Mouse (Mus musculus) hindbrain, postnatal 0 days (tissue): ENCODE data around the gene Hsp90ab1. TPM values are rescaled to one million over a fixed set of nuclear protein-coding genes. Genes with fewer than 3 reads are reported as not detected.

Experiments used
- ATAC-seq: fragments of 200-750 bp; cut with Nextera tagmentation; 2 replicates; pipeline ENCODE4 v1.8.0; 2017; ENCODE audit warnings: mild to moderate bottlenecking, moderate TSS enrichment, moderate library complexity
- DNase-seq: peaks from one replicate; pipeline ENCODE4 v3.0.0-alpha.2; 2015; ENCODE audit warnings: low spot score
- H3K27ac ChIP-seq: fragments of 300-500 bp; sonication (generic); 2 replicates; pipeline ENCODE4 v1.5.1; 2014; ENCODE audit warnings: mild to moderate bottlenecking
- H3K27me3 ChIP-seq: fragments of 300-500 bp; sonication (generic); 2 replicates; pipeline ENCODE4 v1.6.1; 2014; ENCODE audit warnings: low read length, mixed read lengths; ENCODE audit not compliant: insufficient read depth
- H3K36me3 ChIP-seq: fragments of 300-500 bp; sonication (generic); 2 replicates; pipeline ENCODE4 v1.6.1; 2014; ENCODE audit warnings: low read length, mixed read lengths; ENCODE audit not compliant: insufficient read depth
- H3K4me1 ChIP-seq: fragments of 300-500 bp; sonication (generic); 2 replicates; pipeline ENCODE4 v1.6.1; 2014; ENCODE audit warnings: antibody characterized with exemption, low read length, mixed read lengths; ENCODE audit not compliant: insufficient read depth
- H3K4me2 ChIP-seq: fragments of 300-500 bp; sonication (generic); 2 replicates; pipeline ENCODE4 v1.6.1; 2014; ENCODE audit warnings: low read depth, mild to moderate bottlenecking, low read length, moderate library complexity, mixed read lengths
- H3K4me3 ChIP-seq: fragments of 300-500 bp; sonication (generic); 2 replicates; pipeline ENCODE4 v1.5.1; 2014; ENCODE audit warnings: low read length
- H3K9ac ChIP-seq: fragments of 300-500 bp; sonication (generic); replicated peaks from 2 replicates; pipeline ENCODE4 v1.6.1; 2014; ENCODE audit warnings: mild to moderate bottlenecking, low read length, moderate library complexity, mixed read lengths
- H3K9me3 ChIP-seq: fragments of 300-500 bp; sonication (generic); 2 replicates; pipeline ENCODE4 v1.6.1; 2016; ENCODE audit warnings: low read length, mixed read lengths
- CTCF ChIP-seq: IDR thresholded peaks from 2 replicates; pipeline ENCODE4 v1.5.1; 2016; ENCODE audit warnings: antibody characterized with exemption, control low read depth, low read depth
- WGBS: fragments of 180-500 bp; shearing (Covaris S2); extraction: QIAGEN DNeasy Blood & Tissue Kit; methylation state at CpG from one replicate; pipeline ENCODE4 v1.1.7; 2014; 5-methylcytosine and 5-hydroxymethylcytosine counted together
- polyA plus RNA-seq: library from polyadenylated mRNA; unstranded; fragments of >200 nt; fragmentation: Nextera tagmentation; extraction: Ambion mirVana; gene quantifications from 2 replicates; pipeline ENCODE4 v1.2.1, GENCODE M21; 2015
- total RNA-seq: library from RNA; depleted of rRNA; stranded (reverse); fragments of >200 nt; gene quantifications from 2 replicates; pipeline ENCODE4 v1.2.3, GENCODE M21; 2014

Gene Hsp90ab1
- total and polyA plus RNA-seq, 2 experiments from 2014 or later: 982 to 1,504 TPM

- Histone ChIP-seq H3K4me2 (no peak within 1 kb of the TSS), H3K27me3 (no peaks in the 10 kb centered on the region), H3K36me3 (no peaks in the 10 kb centered on the region), H3K9me3 (no peaks in the 10 kb centered on the region), H3K4me3 (0 out of 2 replicates have a peak within 1 kb of the TSS, but pooled peaks have one; percentile 1), H3K9ac (no peak within 1 kb of the TSS), H3K27ac (no peak within 1 kb of the TSS), H3K4me1 (peaks cover 6% of the 10 kb centered on the region; the same call in 1 of the 2 replicates)
- ATAC-seq: peak; percentile 19; the same call in 1 of the 2 replicates
- DNase-seq: no peak
- TF ChIP-seq CTCF: no peak
- WGBS: 37% methylated on average over 6 of the region's 6 CpGs
These were observed 28.8 kb upstream of the Hsp90ab1 start, which contains the start of gene Mymx for GRCm38 (mm10) chr17:45601877-45602304. Gene Mymx (minus strand): TSS chr17:45602102.

- Histone ChIP-seq H3K36me3 (no peaks in the 10 kb centered on the region), H3K4me1 (peaks cover 8% of the 10 kb centered on the region; the same call in 1 of the 2 replicates), H3K27ac (no peak overlapping the region), H3K9me3 (no peaks in the 10 kb centered on the region), H3K4me2 (no peak overlapping the region), H3K4me3 (0 out of 2 replicates have a peak overlapping the region, but pooled peaks have one; percentile 1), H3K9ac (no peak overlapping the region), H3K27me3 (no peaks in the 10 kb centered on the region)
- ATAC-seq (no peak), DNase-seq (no peak)
- no peak for TF ChIP-seq CTCF
- 18% methylated on average over 22 of the region's 22 CpGs for WGBS
These were observed 28.3 kb upstream of the Hsp90ab1 start for GRCm38 (mm10) chr17:45601325-45601724.

- Histone ChIP-seq H3K4me3 (no peak overlapping the region), H3K27me3 (no peaks in the 10 kb centered on the region), H3K4me2 (no peak overlapping the region), H3K9ac (no peak overlapping the region), H3K36me3 (no peaks in the 10 kb centered on the region), H3K27ac (no peak overlapping the region), H3K9me3 (no peaks in the 10 kb centered on the region), H3K4me1 (peaks cover 17% of the 10 kb centered on the region)
- ATAC-seq (no peak), DNase-seq (no peak)
- WGBS: 70% methylated on average over 8 of the region's 8 CpGs
- TF ChIP-seq CTCF: no peak
These were observed 27.2 kb upstream of the Hsp90ab1 start for GRCm38 (mm10) chr17:45600267-45600666.

- no peaks in the 10 kb centered on the region for H3K36me3 ChIP-seq
- H3K27ac ChIP-seq: peak within 1 kb of the TSS; percentile 22; the same call in 1 of the 2 replicates
- peak; percentile 33; the same call in 1 of the 2 replicates for ATAC-seq
- 18% methylated on average over 32 of the region's 32 CpGs for WGBS
- peak; percentile 50 for DNase-seq
- TF ChIP-seq CTCF: no peak
- no peaks in the 10 kb centered on the region for H3K9me3 ChIP-seq
- H3K4me1 ChIP-seq: peaks cover 22% of the 10 kb centered on the region
- H3K4me2 ChIP-seq: peak within 1 kb of the TSS; percentile 64
- no peaks in the 10 kb centered on the region for H3K27me3 ChIP-seq
- H3K4me3 ChIP-seq: peak within 1 kb of the TSS; percentile 30
- H3K9ac ChIP-seq: peak within 1 kb of the TSS; percentile 35; the same call in 1 of the 2 replicates
These were observed 26.6 kb upstream of the Hsp90ab1 start, which contains the start of gene Slc29a1 for GRCm38 (mm10) chr17:45599446-45600242. Gene Slc29a1 (minus strand): TSS chr17:45599606.

GRCm38 (mm10) chr17:45598891-45599290 is 25.8 kb upstream of the Hsp90ab1 start:
- Histone ChIP-seq H3K9me3 (no peaks in the 10 kb centered on the region), H3K4me2 (peak overlapping the region; percentile 64), H3K9ac (peak overlapping the region; percentile 35; the same call in 1 of the 2 replicates), H3K27me3 (no peaks in the 10 kb centered on the region), H3K27ac (peak overlapping the region; percentile 22; the same call in 1 of the 2 replicates), H3K4me1 (peaks cover 23% of the 10 kb centered on the region), H3K4me3 (peak overlapping the region; percentile 30; the same call in 1 of the 2 replicates), H3K36me3 (no peaks in the 10 kb centered on the region)
- ATAC-seq (no peak), DNase-seq (no peak)
- 31% methylated on average over 3 of the region's 3 CpGs for WGBS
- TF ChIP-seq CTCF: no peak

- H3K36me3 ChIP-seq: no peaks in the 10 kb centered on the region
- no peak overlapping the region for H3K4me2 ChIP-seq
- no peak for DNase-seq
- TF ChIP-seq CTCF: no peak
- peak overlapping the region; percentile 43; the same call in 1 of the 2 replicates for H3K27ac ChIP-seq
- H3K4me1 ChIP-seq: peaks cover 23% of the 10 kb centered on the region
- H3K9ac ChIP-seq: no peak overlapping the region
- no peak overlapping the region for H3K4me3 ChIP-seq
- WGBS: 88% methylated on average over 2 of the region's 2 CpGs
- ATAC-seq: no peak
- H3K9me3 ChIP-seq: no peaks in the 10 kb centered on the region
- no peaks in the 10 kb centered on the region for H3K27me3 ChIP-seq
These were observed 25.3 kb upstream of the Hsp90ab1 start for GRCm38 (mm10) chr17:45598376-45598775.

GRCm38 (mm10) chr17:45597787-45598186 is 24.7 kb upstream of the Hsp90ab1 start:
- WGBS: 29% methylated on average over 3 of the region's 3 CpGs
- DNase-seq (peak; percentile 77), ATAC-seq (no peak)
- H3K9me3 ChIP-seq: no peaks in the 10 kb centered on the region
- H3K9ac ChIP-seq: no peak overlapping the region
- H3K27ac ChIP-seq: peak overlapping the region; percentile 43; the same call in 1 of the 2 replicates
- H3K4me3 ChIP-seq: no peak overlapping the region
- no peaks in the 10 kb centered on the region for H3K36me3 ChIP-seq
- no peaks in the 10 kb centered on the region for H3K27me3 ChIP-seq
- H3K4me1 ChIP-seq: peaks cover 26% of the 10 kb centered on the region
- no peak for TF ChIP-seq CTCF
- no peak overlapping the region for H3K4me2 ChIP-seq
